Comparison of ENCODE assay signal across 10 mouse cellular contexts in the genomic region with DNA sequence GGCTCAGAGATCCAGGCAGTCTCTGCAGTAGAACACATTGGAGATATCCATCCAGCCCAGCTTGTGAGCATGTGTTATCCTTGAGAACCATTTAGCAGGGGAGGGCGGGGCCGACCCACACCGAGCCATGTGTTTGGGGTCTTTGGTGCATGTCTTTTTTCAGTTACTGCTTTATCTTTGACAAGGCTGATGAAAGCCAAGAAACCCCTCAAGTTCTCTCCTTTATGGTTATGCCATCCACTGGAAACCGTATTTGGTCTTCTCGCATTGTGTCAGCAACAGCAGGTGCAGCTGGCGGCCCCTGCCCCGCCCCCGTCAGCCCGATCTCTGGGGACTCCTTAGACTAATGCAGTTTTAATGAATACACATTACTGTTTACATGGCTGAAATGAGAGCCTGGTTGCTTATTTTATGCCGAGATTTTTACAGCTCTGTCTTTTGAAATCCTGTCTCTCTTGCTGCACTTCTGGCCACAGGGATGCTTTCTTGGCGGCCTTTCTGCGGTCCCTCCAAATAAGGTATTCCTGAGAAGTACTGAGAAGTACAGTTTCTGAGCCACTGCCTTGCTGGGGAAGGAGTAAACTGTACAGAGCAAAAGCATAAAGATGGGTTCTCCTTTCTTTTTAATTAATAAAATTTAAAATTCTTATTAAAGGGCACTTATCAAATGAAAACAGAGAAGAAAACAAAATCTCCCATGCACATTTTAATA.
DNase-seq lines count a peak whose midpoint lies in the region; ATAC-seq and TF ChIP-seq lines count a peak whose summit lies in the region.
"Had no signal": no experiment of that assay in that cellular context is flagged by ENCODE, and none has a peak within 500 bp of the region (broad histone marks: within the 10 kb centered on the region; RNA-seq: fewer than 3 reads in every experiment).

No protein-coding gene starts in this region.

- TF ChIP-seq CTCF in heart, postnatal 0 days (IDR thresholded peaks at IDR 0.05; ENCODE audit: low read depth), result no peak

- no peak for ATAC-seq in heart, postnatal 0 days (ENCODE audit: insufficient read depth, low read depth)
- peak; percentile 76 for ATAC-seq in hindbrain, embryonic 16.5 days
- peak; percentile 28; the same call in 1 of the 2 replicates for ATAC-seq in neutrophil, adult 5-6 weeks (ENCODE audit: extremely low read depth, insufficient number of reproducible peaks, low FRiP score, poor library complexity, severe bottlenecking)

- no peaks in the 10 kb centered on the region for H3K9me3 ChIP-seq in heart, postnatal 0 days (replicated peaks; ENCODE audit: control insufficient read depth, low read length)
- H3K9me3 ChIP-seq in hindbrain, embryonic 16.5 days (ENCODE audit: control insufficient read depth, low read length), result no peaks in the 10 kb centered on the region
- H3K9me3 ChIP-seq: limb, embryonic 15.5 days had no signal

- no peak for TF ChIP-seq EP300 in heart, postnatal 0 days (IDR thresholded peaks at IDR 0.05; ENCODE audit: low read depth)

- no peaks in the 10 kb centered on the region for H3K36me3 ChIP-seq in heart, postnatal 0 days (replicated peaks; ENCODE audit: control insufficient read depth, insufficient read depth, low read length)
- no peaks in the 10 kb centered on the region for H3K36me3 ChIP-seq in hindbrain, embryonic 16.5 days (ENCODE audit: control insufficient read depth, insufficient read depth, low read length)
- H3K36me3 ChIP-seq: limb, embryonic 15.5 days had no signal

- H3K9ac ChIP-seq in heart, postnatal 0 days (replicated peaks; ENCODE audit: low read depth, low read length), result no peak overlapping the region
- 0 out of 2 replicates have a peak overlapping the region, but pooled peaks have one; percentile 13 for H3K9ac ChIP-seq in hindbrain, embryonic 16.5 days (ENCODE audit: low read depth, low read length)
- H3K9ac ChIP-seq: limb, embryonic 15.5 days had no signal

- 0 out of 2 replicates have a peak overlapping the region, but pooled peaks have one; percentile 20 for H3K27ac ChIP-seq in heart, postnatal 0 days (ENCODE audit: low read depth)
- H3K27ac ChIP-seq in hindbrain, embryonic 16.5 days (ENCODE audit: low read depth, low read length), result peak overlapping the region; percentile 31; the same call in 1 of the 2 replicates
- H3K27ac ChIP-seq: limb, embryonic 15.5 days had no signal

- no peak overlapping the region for H3K4me3 ChIP-seq in heart, postnatal 0 days (ENCODE audit: low read depth, low read length)
- H3K4me3 ChIP-seq in hindbrain, embryonic 16.5 days (ENCODE audit: low read length), result no peak overlapping the region
- H3K4me3 ChIP-seq: limb, embryonic 15.5 days had no signal

- H3K4me2 ChIP-seq in heart, postnatal 0 days (ENCODE audit: low read depth, low read length), result no peak overlapping the region
- H3K4me2 ChIP-seq in hindbrain, embryonic 16.5 days (ENCODE audit: low read length), result peak overlapping the region; percentile 22; the same call in 1 of the 2 replicates
- H3K4me2 ChIP-seq: limb, embryonic 15.5 days had no signal

- H3K4me1 ChIP-seq in heart, postnatal 0 days (ENCODE audit: control insufficient read depth, insufficient read depth), result no peaks in the 10 kb centered on the region; the same call in 1 of the 2 replicates
- peaks cover 11% of the 10 kb centered on the region for H3K4me1 ChIP-seq in hindbrain, embryonic 16.5 days (ENCODE audit: control insufficient read depth, insufficient read depth, low read depth, low read length)
- H3K4me1 ChIP-seq: limb, embryonic 15.5 days had no signal

- WGBS in heart, postnatal 0 days, result 56% methylated on average over 12 of the region's 12 CpGs
- WGBS in hindbrain, embryonic 16.5 days, result 33% methylated on average over 12 of the region's 12 CpGs

- no peaks in the 10 kb centered on the region for H3K27me3 ChIP-seq in heart, postnatal 0 days (ENCODE audit: control insufficient read depth, insufficient read depth, low read length)
- H3K27me3 ChIP-seq in hindbrain, embryonic 16.5 days (replicated peaks; ENCODE audit: control insufficient read depth, insufficient read depth, low read length), result no peaks in the 10 kb centered on the region
- H3K27me3 ChIP-seq: limb, embryonic 15.5 days had no signal

- intact Hi-C loops in left cerebral cortex, postnatal 14 days (cut with DNase I), result loop anchor here (5.0 kb wide), 1 partner anchor 45 kb away; no protein-coding TSS in a partner anchor

- DNase-seq in heart, postnatal 0 days (ENCODE audit: low spot score), result no peak
- no peak for DNase-seq in heart, postnatal 4 days
- peak; percentile 12 for DNase-seq in T-cell, adult 2 months (ENCODE audit: low spot score)
- no peak for DNase-seq in ovary, postnatal 14 days (ENCODE audit: low spot score)
- DNase-seq in gastrocnemius, postnatal 10 days, result no peak
- no peak for DNase-seq in left cerebral cortex, postnatal 14 days (ENCODE audit: low spot score in 2 of 2)
- DNase-seq: adrenal gland, postnatal 25 days had no signal
